Comparison of ENCODE assay signal across 9 mouse cellular contexts in the genomic region with DNA sequence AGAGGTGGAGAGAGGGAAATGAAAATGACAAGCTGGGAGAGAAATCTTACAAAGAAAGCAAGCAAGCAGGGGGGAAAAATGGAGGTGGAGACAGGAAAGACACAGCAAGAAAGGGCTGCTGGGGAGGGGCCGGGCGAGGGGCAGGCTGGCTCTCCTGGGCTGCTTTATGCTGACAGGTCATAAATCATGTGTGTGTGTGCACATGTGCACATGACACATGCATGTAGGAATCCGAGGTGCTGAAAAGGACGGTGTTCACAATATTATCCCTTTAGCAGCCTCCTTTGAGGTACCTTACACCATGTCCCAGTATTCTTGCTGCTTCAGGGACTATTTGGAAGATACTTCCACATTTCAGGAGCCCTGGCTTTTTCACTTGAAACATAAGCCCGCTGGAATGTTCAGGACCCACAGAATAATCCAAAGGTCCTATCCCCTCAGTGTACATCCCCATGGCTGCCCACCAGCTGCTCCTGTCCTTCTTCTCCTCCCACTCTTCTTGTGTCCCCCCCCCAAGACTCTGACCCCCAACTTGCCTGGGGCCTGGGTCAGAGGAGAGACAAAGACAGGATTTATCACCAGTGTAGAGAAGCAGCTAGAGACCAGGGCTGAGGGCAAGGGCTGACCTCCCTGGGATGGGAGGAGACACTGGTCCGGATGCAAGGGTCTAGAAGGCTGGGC. TPM values are rescaled to one million over a fixed set of nuclear protein-coding genes. Genes with fewer than 3 reads are reported as not detected.
DNase-seq lines count a peak whose midpoint lies in the region; ATAC-seq and TF ChIP-seq lines count a peak whose summit lies in the region.
"Had no signal": no experiment of that assay in that cellular context is flagged by ENCODE, and none has a peak within 500 bp of the region (broad histone marks: within the 10 kb centered on the region; RNA-seq: fewer than 3 reads in every experiment).

No protein-coding gene starts in this region.

- H3K36me3 ChIP-seq in liver, embryonic 12.5 days: peaks cover 29% of the 10 kb centered on the region
- H3K36me3 ChIP-seq in forebrain, embryonic 12.5 days (replicated peaks): peaks cover 6% of the 10 kb centered on the region; the same call in 1 of the 2 replicates
- H3K36me3 ChIP-seq in limb, embryonic 14.5 days (ENCODE audit: control insufficient read depth, insufficient read depth, low read length): peaks cover 1% of the 10 kb centered on the region; the same call in 1 of the 2 replicates
- no peaks in the 10 kb centered on the region for H3K36me3 ChIP-seq in stomach, embryonic 16.5 days (ENCODE audit: control insufficient read depth, insufficient read depth, low read length)

- no peak overlapping the region for H3K4me2 ChIP-seq in liver, embryonic 12.5 days
- H3K4me2 ChIP-seq in forebrain, embryonic 12.5 days: no peak overlapping the region
- no peak overlapping the region for H3K4me2 ChIP-seq in limb, embryonic 14.5 days (replicated peaks; ENCODE audit: low read depth, low read length, severe bottlenecking)
- no peak overlapping the region for H3K4me2 ChIP-seq in stomach, embryonic 16.5 days (ENCODE audit: low read depth, low read length)

- no peak for DNase-seq in liver
- peak; percentile 67 for DNase-seq in limb, embryonic 14.5 days (ENCODE audit: low spot score)
- no peak for DNase-seq in thymus, postnatal 25 days
- no peak for DNase-seq in frontal cortex, postnatal 36 days (ENCODE audit: low spot score in 2 of 2)
- no peak for DNase-seq in cerebellum, adult 18-20 months

- peak overlapping the region; percentile 45 for H3K27ac ChIP-seq in liver, embryonic 12.5 days
- peak overlapping the region; percentile 99 for H3K27ac ChIP-seq in forebrain, embryonic 12.5 days
- H3K27ac ChIP-seq in limb, embryonic 14.5 days (replicated peaks; ENCODE audit: low read depth, low read length): peak overlapping the region; percentile 93
- H3K27ac ChIP-seq in stomach, embryonic 16.5 days (ENCODE audit: low read length): peak overlapping the region; percentile 73

- peaks cover 52% of the 10 kb centered on the region for H3K27me3 ChIP-seq in liver, embryonic 12.5 days (replicated peaks)
- H3K27me3 ChIP-seq in forebrain, embryonic 12.5 days: no peaks in the 10 kb centered on the region
- H3K27me3 ChIP-seq in limb, embryonic 14.5 days (ENCODE audit: control insufficient read depth, insufficient read depth, low read length): no peaks in the 10 kb centered on the region
- H3K27me3 ChIP-seq in stomach, embryonic 16.5 days (ENCODE audit: control insufficient read depth, insufficient read depth, low read length): no peaks in the 10 kb centered on the region

- no peaks in the 10 kb centered on the region for H3K9me3 ChIP-seq in liver, embryonic 12.5 days (replicated peaks)
- H3K9me3 ChIP-seq in forebrain, embryonic 12.5 days: no peaks in the 10 kb centered on the region
- no peaks in the 10 kb centered on the region for H3K9me3 ChIP-seq in limb, embryonic 14.5 days (ENCODE audit: control insufficient read depth, low read length)
- H3K9me3 ChIP-seq in stomach, embryonic 16.5 days (replicated peaks; ENCODE audit: control insufficient read depth, low read length): no peaks in the 10 kb centered on the region

- TF ChIP-seq POLR2A in limb, embryonic 14.5 days (IDR thresholded peaks at IDR 0.05; ENCODE audit: borderline replicate concordance, extremely low read depth, insufficient read depth, insufficient read length): no peak

- no peak for ATAC-seq in liver, embryonic 12.5 days
- no peak for ATAC-seq in forebrain, embryonic 12.5 days (ENCODE audit: low FRiP score)
- no peak for ATAC-seq in limb, embryonic 14.5 days (ENCODE audit: low FRiP score, low read depth)
- ATAC-seq in stomach, embryonic 16.5 days (ENCODE audit: insufficient read depth, low FRiP score): no peak

- H3K9ac ChIP-seq in liver, embryonic 12.5 days: no peak overlapping the region
- 0 out of 2 replicates have a peak overlapping the region, but pooled peaks have one; percentile 48 for H3K9ac ChIP-seq in forebrain, embryonic 12.5 days
- no peak overlapping the region for H3K9ac ChIP-seq in limb, embryonic 14.5 days (ENCODE audit: low read depth, low read length, severe bottlenecking)
- peak overlapping the region; percentile 47; the same call in 1 of the 2 replicates for H3K9ac ChIP-seq in stomach, embryonic 16.5 days (ENCODE audit: low read length)

- peaks cover 71% of the 10 kb centered on the region for H3K4me1 ChIP-seq in liver, embryonic 12.5 days
- peaks cover 90% of the 10 kb centered on the region for H3K4me1 ChIP-seq in forebrain, embryonic 12.5 days
- peaks cover 87% of the 10 kb centered on the region for H3K4me1 ChIP-seq in limb, embryonic 14.5 days (ENCODE audit: control insufficient read depth, insufficient read depth, low read length)
- peaks cover 65% of the 10 kb centered on the region for H3K4me1 ChIP-seq in stomach, embryonic 16.5 days (ENCODE audit: control insufficient read depth, insufficient read depth, low read length)

- 32% methylated on average over 6 of the region's 6 CpGs for WGBS in liver, embryonic 12.5 days (ENCODE audit: insufficient replicate concordance)
- 50% methylated on average over 6 of the region's 6 CpGs for WGBS in forebrain, embryonic 12.5 days
- 13% methylated on average over 6 of the region's 6 CpGs for WGBS in limb, embryonic 14.5 days
- WGBS in stomach, embryonic 16.5 days: 25% methylated on average over 6 of the region's 6 CpGs

- H3K4me3 ChIP-seq in liver, embryonic 12.5 days: no peak overlapping the region
- no peak overlapping the region for H3K4me3 ChIP-seq in forebrain, embryonic 12.5 days (replicated peaks)
- H3K4me3 ChIP-seq in limb, embryonic 14.5 days (replicated peaks; ENCODE audit: low read length): no peak overlapping the region
- no peak overlapping the region for H3K4me3 ChIP-seq in stomach, embryonic 16.5 days (replicated peaks; ENCODE audit: low read length)

RNA-seq across cellular contexts. Expression of a gene that starts 7.9 kb away (rescaled TPM):
- polyA plus RNA-seq in liver, embryonic 12.5 days (2016; fragmentation: Nextera tagmentation; extraction: Ambion mirVana): 0.75 and 0.78 TPM in 2 replicates
- polyA plus RNA-seq in forebrain, embryonic 12.5 days (2016; fragmentation: Nextera tagmentation; extraction: Ambion mirVana): 0.10 and 0.37 TPM in 2 replicates
- 0.34 and 0.53 TPM in 2 replicates for polyA plus RNA-seq in limb, embryonic 14.5 days (2012; rRNA removed)
- polyA plus RNA-seq in limb, embryonic 14.5 days (2014; fragmentation: Nextera tagmentation; extraction: Ambion mirVana): 0.23 and 0.51 TPM in 2 replicates
- polyA plus RNA-seq in stomach, embryonic 16.5 days (2015; fragmentation: Nextera tagmentation; extraction: Ambion mirVana): 0.15 and 0.59 TPM in 2 replicates
- polyA plus RNA-seq: urinary bladder, adult 2 months had no signal

RNA-seq across cellular contexts. Expression of a gene that starts 30.0 kb away (rescaled TPM):
- polyA plus RNA-seq in liver, embryonic 12.5 days (2016; fragmentation: Nextera tagmentation; extraction: Ambion mirVana): 246 and 250 TPM in 2 replicates
- 226 and 228 TPM in 2 replicates for polyA plus RNA-seq in forebrain, embryonic 12.5 days (2016; fragmentation: Nextera tagmentation; extraction: Ambion mirVana)
- 200 and 228 TPM in 2 replicates for polyA plus RNA-seq in limb, embryonic 14.5 days (2012; rRNA removed)
- 292 and 298 TPM in 2 replicates for polyA plus RNA-seq in limb, embryonic 14.5 days (2014; fragmentation: Nextera tagmentation; extraction: Ambion mirVana)
- 265 and 272 TPM in 2 replicates for polyA plus RNA-seq in stomach, embryonic 16.5 days (2015; fragmentation: Nextera tagmentation; extraction: Ambion mirVana)

RNA-seq across cellular contexts. Expression of a gene that starts 37.4 kb away (rescaled TPM):
- polyA plus RNA-seq in liver, embryonic 12.5 days (2016; fragmentation: Nextera tagmentation; extraction: Ambion mirVana): 7.7 and 8.2 TPM in 2 replicates
- 16.1 and 16.8 TPM in 2 replicates for polyA plus RNA-seq in forebrain, embryonic 12.5 days (2016; fragmentation: Nextera tagmentation; extraction: Ambion mirVana)
- polyA plus RNA-seq in limb, embryonic 14.5 days (2012; rRNA removed): 23.4 and 28.8 TPM in 2 replicates
- polyA plus RNA-seq in limb, embryonic 14.5 days (2014; fragmentation: Nextera tagmentation; extraction: Ambion mirVana): 16.4 and 19.1 TPM in 2 replicates
- polyA plus RNA-seq in stomach, embryonic 16.5 days (2015; fragmentation: Nextera tagmentation; extraction: Ambion mirVana): 6.9 and 7.0 TPM in 2 replicates

RNA-seq across cellular contexts. Expression of a gene that starts 44.3 kb away (rescaled TPM):
- polyA plus RNA-seq in liver, embryonic 12.5 days (2016; fragmentation: Nextera tagmentation; extraction: Ambion mirVana): 168 TPM in 2 replicates
- 2.1 and 3.4 TPM in 2 replicates for polyA plus RNA-seq in forebrain, embryonic 12.5 days (2016; fragmentation: Nextera tagmentation; extraction: Ambion mirVana)
- 1.5 and 3.4 TPM in 2 replicates for polyA plus RNA-seq in limb, embryonic 14.5 days (2012; rRNA removed)
- polyA plus RNA-seq in limb, embryonic 14.5 days (2014; fragmentation: Nextera tagmentation; extraction: Ambion mirVana): 1.5 and 2.4 TPM in 2 replicates
- 8.7 and 11.1 TPM in 2 replicates for polyA plus RNA-seq in stomach, embryonic 16.5 days (2015; fragmentation: Nextera tagmentation; extraction: Ambion mirVana)

Comparison
In these comparisons a context has a peak if more than half of its experiments do, and no peak if none do; other contexts are left out.
1. H3K27ac ChIP-seq: peak in every context shown above with its lines; median percentile 99 in forebrain, embryonic 12.5 days; 93 in limb, embryonic 14.5 days; 73 in stomach, embryonic 16.5 days; 45 in liver, embryonic 12.5 days.
2. H3K9ac ChIP-seq: peak in forebrain, embryonic 12.5 days (single experiment) and stomach, embryonic 16.5 days (single experiment); none in liver, embryonic 12.5 days (single experiment) and limb, embryonic 14.5 days (single experiment).